27 mouse cellular contexts compared by ENCODE assay signal in genomic region chr9:70024648-70025047, GRCm38 (mm10). TPM values are rescaled to one million over a fixed set of nuclear protein-coding genes. Genes with fewer than 3 reads are reported as not detected.
DNase-seq lines count a peak whose midpoint lies in the region; ATAC-seq and TF ChIP-seq lines count a peak whose summit lies in the region.
"Had no signal": no experiment of that assay in that cellular context is flagged by ENCODE, and none has a peak within 500 bp of the region (broad histone marks: within the 10 kb centered on the region; RNA-seq: fewer than 3 reads in every experiment).

No protein-coding gene starts in this region.

- no peak overlapping the region for H3K4me3 ChIP-seq in ES-Bruce4 (ENCODE audit: low read depth, low read length)
- H3K4me3 ChIP-seq: embryonic facial prominence, embryonic 13.5 days; forebrain, embryonic 12.5 days; intestine, embryonic 15.5 days had no signal

- H3K36me3 ChIP-seq in ES-Bruce4 (ENCODE audit: control insufficient read depth, insufficient read depth, low read length, poor library complexity, severe bottlenecking): peaks cover 13% of the 10 kb centered on the region
- H3K36me3 ChIP-seq: intestine, embryonic 15.5 days had no signal

- no peaks in the 10 kb centered on the region for H3K27me3 ChIP-seq in ES-Bruce4 (ENCODE audit: control insufficient read depth, insufficient read depth, low read length, poor library complexity, severe bottlenecking)
- H3K27me3 ChIP-seq: embryonic facial prominence, embryonic 13.5 days; forebrain, embryonic 12.5 days; intestine, embryonic 15.5 days; Patski had no signal

- H3K4me1 ChIP-seq in ES-Bruce4 (ENCODE audit: control insufficient read depth, insufficient read depth, low read length): no peaks in the 10 kb centered on the region
- H3K4me1 ChIP-seq: embryonic facial prominence, embryonic 13.5 days; forebrain, embryonic 12.5 days; intestine, embryonic 15.5 days had no signal

- TF ChIP-seq EP300 in ES-Bruce4 (IDR thresholded peaks at IDR 0.05; ENCODE audit: insufficient read depth, low read depth, low read length): no peak

- peak; percentile 54 for ATAC-seq in megakaryocyte, adult 5-6 weeks (ENCODE audit: poor library complexity, severe bottlenecking)
- ATAC-seq: forebrain, embryonic 16.5 days; intestine, embryonic 15.5 days had no signal

- no peaks in the 10 kb centered on the region for H3K9me3 ChIP-seq in ES-Bruce4 (replicated peaks; ENCODE audit: control insufficient read depth, insufficient read depth, low read length, poor library complexity, severe bottlenecking)
- H3K9me3 ChIP-seq: embryonic facial prominence, embryonic 13.5 days; forebrain, embryonic 12.5 days; G1E; intestine, embryonic 15.5 days had no signal

- H3K9ac ChIP-seq in ES-Bruce4 (ENCODE audit: low read depth, poor library complexity, severe bottlenecking): no peak overlapping the region
- H3K9ac ChIP-seq: embryonic facial prominence, embryonic 13.5 days; forebrain, embryonic 12.5 days; hindbrain, embryonic 14.5 days; intestine, embryonic 15.5 days had no signal

- 0 out of 2 replicates have a peak overlapping the region, but pooled peaks have one; percentile 25 for H3K27ac ChIP-seq in ES-Bruce4 (ENCODE audit: insufficient read depth, low read length)
- H3K27ac ChIP-seq: embryonic facial prominence, embryonic 13.5 days; forebrain, embryonic 12.5 days; hindbrain, embryonic 14.5 days; intestine, embryonic 15.5 days had no signal

- DNase-seq in 416B (ENCODE audit: low read depth) (peak; percentile 42), R1 (ENCODE audit: low read depth, low spot score) (peak; percentile 49)
- no peak for DNase-seq in right cerebral cortex, postnatal 10 days (ENCODE audit: low spot score in 2 of 2)
- no peak for DNase-seq in frontal cortex, adult 2 months (ENCODE audit: extremely low spot score in 1 of 2, low spot score in 1 of 2)
- DNase-seq in thymus, postnatal 0 days (ENCODE audit: low spot score): no peak
- no peak for DNase-seq in right cerebral cortex, postnatal 14 days
- DNase-seq: adrenal gland, adult 8-10 months; adrenal gland, postnatal 36 days; cerebellum, adult 11 months; cerebellum, adult 8-10 months; cerebellum, postnatal 25 days; gastrocnemius, postnatal 14 days; heart, postnatal 10 days; kidney, adult 18-20 months had no signal

- TF ChIP-seq CTCF in ES-Bruce4 (IDR thresholded peaks at IDR 0.05; ENCODE audit: low read depth, low read length): no peak

- TF ChIP-seq POLR2A in ES-Bruce4 (IDR thresholded peaks at IDR 0.05; ENCODE audit: insufficient read depth, low read length): no peak

RNA-seq across cellular contexts. Expression of gene Gtf2a2, which starts 12.3 kb away (rescaled TPM):
- 111 and 122 TPM in 2 replicates for polyA plus RNA-seq in ES-Bruce4 (2011; ENCODE audit: insufficient read depth, insufficient read length, low read depth, missing spikeins)
- 117 and 126 TPM in 2 replicates for total RNA-seq in megakaryocyte, adult 5-6 weeks (2015)
- total RNA-seq in megakaryocyte, adult 5-6 weeks (2017): 121 and 130 TPM in 2 replicates
- 72.5 and 78.8 TPM in 2 replicates for polyA plus RNA-seq in frontal cortex, adult 2 months (2012; rRNA removed)
- polyA plus RNA-seq in thymus, postnatal 0 days (2015; fragmentation: Nextera tagmentation; extraction: Ambion mirVana): 256 and 279 TPM in 2 replicates

RNA-seq across cellular contexts. Expression of gene Gcnt3, which starts 13.2 kb away (rescaled TPM):
- polyA plus RNA-seq in ES-Bruce4 (2011; ENCODE audit: insufficient read depth, insufficient read length, low read depth, missing spikeins): 0.18 and 0.61 TPM in 2 replicates
- not detected in 2 replicates for total RNA-seq in megakaryocyte, adult 5-6 weeks (2015)
- not detected in 2 replicates for total RNA-seq in megakaryocyte, adult 5-6 weeks (2017)
- polyA plus RNA-seq in frontal cortex, adult 2 months (2012; rRNA removed): not detected in 2 replicates
- 0.08 and 0.10 TPM in 2 replicates for polyA plus RNA-seq in thymus, postnatal 0 days (2015; fragmentation: Nextera tagmentation; extraction: Ambion mirVana)
- total RNA-seq: adrenal gland, adult 8-10 months; adrenal gland, postnatal 36 days; gastrocnemius, adult 18-20 months; gastrocnemius, postnatal 14 days; heart, postnatal 10 days; hematopoietic stem cell, adult 5-6 weeks had no signal
- polyA plus RNA-seq: forebrain, embryonic 12.5 days; forebrain, embryonic 16.5 days; G1E; gonadal fat pad, adult 2 months; heart, embryonic 14.5 days; hindbrain, embryonic 14.5 days had no signal

RNA-seq across cellular contexts. Expression of gene Bnip2, which starts 35.4 kb away (rescaled TPM):
- 63.6 and 65.6 TPM in 2 replicates for polyA plus RNA-seq in ES-Bruce4 (2011; ENCODE audit: insufficient read depth, insufficient read length, low read depth, missing spikeins)
- total RNA-seq in megakaryocyte, adult 5-6 weeks (2015): 123 and 131 TPM in 2 replicates
- total RNA-seq in megakaryocyte, adult 5-6 weeks (2017): 196 and 207 TPM in 2 replicates
- 44.6 and 48.0 TPM in 2 replicates for polyA plus RNA-seq in frontal cortex, adult 2 months (2012; rRNA removed)
- polyA plus RNA-seq in thymus, postnatal 0 days (2015; fragmentation: Nextera tagmentation; extraction: Ambion mirVana): 94.6 and 95.3 TPM in 2 replicates

Comparison
In these comparisons a context has a peak if more than half of its experiments do, and no peak if none do; other contexts are left out.
1. DNase-seq: peak in 416B (single experiment) and R1 (single experiment); none in right cerebral cortex, postnatal 10 days (0 of 2), frontal cortex, adult 2 months (0 of 2), thymus, postnatal 0 days (single experiment) and right cerebral cortex, postnatal 14 days (single experiment).